Mouse (Mus musculus) erythroblast, embryonic 14.5 days (primary cell): ENCODE results near the gene Mmp24. TPM values are rescaled to one million over a fixed set of nuclear protein-coding genes. Genes with fewer than 3 reads are reported as not detected.

Experiments used
- H3K27me3 ChIP-seq: 2 replicates; pipeline ENCODE4 v1.6.1; 2012; ENCODE audit warnings: inconsistent platforms; ENCODE audit not compliant: control insufficient read depth
- H3K36me3 ChIP-seq: 2 replicates; pipeline ENCODE4 v1.6.1; 2012; ENCODE audit warnings: mild to moderate bottlenecking, inconsistent platforms; ENCODE audit not compliant: control insufficient read depth
- H3K4me1 ChIP-seq: 2 replicates; pipeline ENCODE4 v1.6.1; 2012; ENCODE audit warnings: inconsistent platforms; ENCODE audit not compliant: control insufficient read depth
- H3K4me3 ChIP-seq: replicated peaks from 2 replicates; pipeline ENCODE3; 2012; ENCODE audit warnings: moderate library complexity, mild to moderate bottlenecking, inconsistent platforms
- H3K9me3 ChIP-seq: 2 replicates; pipeline ENCODE4 v1.6.1; 2012; ENCODE audit warnings: low read length, inconsistent platforms, mixed read lengths; ENCODE audit not compliant: control insufficient read depth
- GATA1 ChIP-seq: IDR thresholded peaks from 2 replicates; pipeline ENCODE4 v1.6.1; 2012; ENCODE audit warnings: low read length, inconsistent platforms, mixed read lengths
- TAL1 ChIP-seq: IDR thresholded peaks from 3 replicates; pipeline ENCODE4 v1.6.1; 2012; ENCODE audit warnings: low read length, inconsistent platforms, mixed read lengths
- polyA plus RNA-seq: library from polyadenylated mRNA; stranded (reverse); fragments of >175 nt; gene quantifications from 2 replicates; pipeline ENCODE4 v1.2.3, GENCODE M21; 2012

Gene Mmp24
- polyA plus RNA-seq, 1 experiment, result 0.01 TPM

DNA sequence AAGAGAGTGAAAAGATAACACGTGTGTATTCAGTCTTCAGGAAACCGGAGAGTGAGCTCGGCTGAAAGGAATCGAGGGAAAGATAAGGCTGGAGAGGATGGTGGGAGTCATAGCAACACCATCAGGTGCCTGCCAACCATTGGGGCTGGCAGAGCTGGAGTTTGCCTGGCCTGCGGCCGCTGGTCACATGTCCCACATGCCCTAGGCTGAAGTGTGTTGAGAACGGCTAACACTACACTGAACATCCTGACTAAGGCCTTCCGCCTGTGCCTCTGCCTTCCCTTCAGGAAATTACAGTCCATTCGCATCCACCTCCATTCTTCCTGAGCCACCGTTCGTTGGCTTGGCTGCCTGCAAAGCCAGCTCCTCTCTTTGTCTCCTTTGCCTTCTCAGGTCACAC, 32.9 kb upstream of the Mmp24 start:
- no peak for TF ChIP-seq GATA1
- no peak for TF ChIP-seq TAL1
- H3K27me3 ChIP-seq, result peaks cover 37% of the 10 kb centered on the region
- H3K4me3 ChIP-seq, result no peak overlapping the region
- no peaks in the 10 kb centered on the region for H3K36me3 ChIP-seq
- peaks cover 10% of the 10 kb centered on the region for H3K4me1 ChIP-seq
- no peaks in the 10 kb centered on the region for H3K9me3 ChIP-seq

DNA sequence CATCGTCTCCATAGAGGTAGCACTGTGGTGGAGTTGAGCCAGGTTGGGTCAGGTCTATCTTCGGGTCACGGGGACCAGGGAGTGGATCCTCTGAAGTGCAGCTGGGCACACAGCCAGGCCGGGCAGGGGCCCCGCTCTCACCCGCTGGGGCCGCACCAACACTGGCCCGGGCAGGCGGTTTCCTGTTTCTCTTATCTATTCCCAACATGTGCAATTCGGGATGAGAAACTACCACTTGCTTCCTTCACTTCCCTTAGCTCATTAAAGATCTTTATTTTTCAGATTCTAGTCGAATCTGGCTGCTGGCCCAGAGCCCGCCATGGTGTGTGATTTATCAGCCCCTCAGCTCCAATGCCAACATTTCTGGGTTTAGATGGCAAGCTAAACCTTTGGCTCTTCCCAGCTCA, 32.2 kb upstream of the Mmp24 start:
- H3K36me3 ChIP-seq, result no peaks in the 10 kb centered on the region
- peaks cover 10% of the 10 kb centered on the region for H3K4me1 ChIP-seq
- peaks cover 37% of the 10 kb centered on the region for H3K27me3 ChIP-seq

DNA sequence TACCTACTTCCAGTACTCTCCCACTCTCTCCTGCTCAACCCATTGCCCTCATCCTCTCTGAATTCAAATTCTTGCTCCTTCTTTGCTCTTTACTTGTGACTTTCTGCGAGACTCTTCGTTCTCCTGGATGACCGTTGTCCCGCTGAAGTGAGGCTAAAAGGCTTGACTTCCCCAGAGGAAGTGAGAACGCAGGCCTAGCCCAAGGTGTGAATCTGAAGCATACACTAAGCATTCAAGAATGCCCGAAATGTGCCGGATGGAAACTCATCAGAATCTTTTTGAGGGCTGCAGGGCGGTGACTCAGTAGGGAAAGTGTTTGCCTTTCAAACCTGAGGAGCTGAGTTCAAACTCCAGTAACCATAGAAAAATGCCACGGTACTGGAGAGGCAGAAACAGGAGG, 31.8 kb upstream of the Mmp24 start:
- no peak for TF ChIP-seq GATA1
- no peak for TF ChIP-seq TAL1
- Histone ChIP-seq H3K36me3 (no peaks in the 10 kb centered on the region), H3K4me3 (no peak overlapping the region), H3K4me1 (peaks cover 10% of the 10 kb centered on the region), H3K27me3 (peaks cover 37% of the 10 kb centered on the region), H3K9me3 (no peaks in the 10 kb centered on the region)

More for the DNA sequence above, 32.2 kb upstream of the Mmp24 start:
- Histone ChIP-seq H3K9me3 (no peaks in the 10 kb centered on the region), H3K4me3 (no peak overlapping the region)
- TF ChIP-seq GATA1 (no peak), TAL1 (no peak)

DNA sequence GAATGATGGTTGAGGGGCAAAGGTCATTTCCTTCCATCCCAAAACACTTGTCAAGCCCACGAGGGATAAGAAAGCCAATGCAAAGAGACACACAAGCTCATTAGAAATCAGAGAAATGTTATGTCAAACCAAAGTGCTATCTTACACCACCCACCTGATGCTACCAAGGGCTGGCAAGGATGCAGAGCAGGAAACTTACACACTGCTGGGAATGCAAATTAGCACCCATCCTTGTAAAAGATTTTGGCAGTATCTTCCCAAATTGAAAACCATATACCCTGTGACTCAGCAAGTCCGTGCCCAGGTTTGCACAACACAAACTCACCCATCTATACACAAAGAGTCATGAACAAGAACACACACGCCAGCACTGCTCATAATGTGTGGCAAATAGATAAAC, 29.7 kb upstream of the Mmp24 start:
- TF ChIP-seq TAL1 (no peak), GATA1 (no peak)
- H3K4me3 ChIP-seq, result no peak overlapping the region
- H3K9me3 ChIP-seq, result no peaks in the 10 kb centered on the region
- peaks cover 49% of the 10 kb centered on the region for H3K27me3 ChIP-seq
- no peaks in the 10 kb centered on the region for H3K36me3 ChIP-seq
- H3K4me1 ChIP-seq, result peaks cover 10% of the 10 kb centered on the region

DNA sequence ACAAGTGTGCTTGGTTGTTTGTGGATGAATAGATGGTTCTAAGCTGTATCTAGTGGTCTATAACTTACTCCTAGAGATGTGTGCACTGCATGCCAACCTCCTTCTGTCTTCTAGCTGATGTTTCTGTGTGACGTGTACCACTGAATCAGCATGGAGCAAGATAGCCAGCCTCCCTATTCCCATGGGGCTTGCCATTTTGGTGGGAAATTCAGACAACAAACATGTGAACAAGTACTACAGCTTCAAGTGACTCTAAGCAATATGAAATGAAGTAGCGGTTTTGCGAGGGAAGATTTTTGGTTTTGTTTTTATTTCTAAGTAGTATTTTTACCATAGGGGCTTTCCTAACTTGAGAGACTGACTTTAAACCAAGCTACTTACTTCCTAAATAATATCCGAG, 25.7 kb upstream of the Mmp24 start:
- Histone ChIP-seq H3K4me3 (no peak overlapping the region), H3K36me3 (no peaks in the 10 kb centered on the region), H3K4me1 (no peaks in the 10 kb centered on the region), H3K9me3 (no peaks in the 10 kb centered on the region), H3K27me3 (peaks cover 61% of the 10 kb centered on the region)
- TF ChIP-seq GATA1 (no peak), TAL1 (no peak)

DNA sequence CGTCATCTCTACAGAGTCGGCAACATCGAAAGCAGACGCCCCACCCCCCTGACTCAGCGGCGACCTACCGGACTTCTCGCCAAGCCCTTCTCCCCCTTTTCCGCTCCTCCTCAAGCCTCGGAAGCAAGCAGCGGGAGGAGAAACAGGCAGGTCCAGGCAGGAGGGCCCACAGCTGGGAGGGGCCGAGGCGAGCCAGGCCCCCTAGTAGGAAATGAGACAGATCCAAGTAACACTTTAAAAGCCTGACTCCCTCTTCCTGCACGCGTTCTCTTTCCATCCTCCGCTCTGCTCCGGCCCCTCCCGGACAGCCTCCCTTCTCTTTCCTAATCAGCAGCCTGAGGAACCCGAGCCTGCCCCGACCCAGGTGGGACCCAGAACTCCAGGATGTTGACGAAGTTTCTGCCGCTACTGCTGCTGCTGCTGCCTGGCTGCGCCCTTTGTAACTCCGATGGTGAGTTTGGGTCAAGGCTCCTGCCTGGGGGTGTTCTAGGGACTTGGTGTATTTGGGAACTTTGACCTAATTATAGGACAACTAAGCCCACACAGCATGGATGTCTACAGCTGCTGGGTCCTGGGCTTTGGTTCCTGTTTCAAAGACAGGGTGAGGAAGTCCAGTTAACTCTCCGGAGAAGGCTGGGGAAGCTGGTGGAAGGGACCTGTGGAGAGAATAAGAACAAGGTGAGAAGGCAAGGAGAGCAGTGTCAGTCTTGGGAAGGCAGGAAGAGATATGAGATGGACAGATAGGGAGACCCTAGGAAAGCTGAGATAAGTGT, 23.9 kb upstream of the Mmp24 start, which contains the start of gene Procr:
TSS of gene Procr (plus strand) at position 104 of the 773 bp plus-strand sequence.
- Histone ChIP-seq H3K36me3 (no peaks in the 10 kb centered on the region), H3K4me1 (no peaks in the 10 kb centered on the region), H3K27me3 (peaks cover 50% of the 10 kb centered on the region), H3K9me3 (no peaks in the 10 kb centered on the region), H3K4me3 (no peak within 1 kb of the TSS)
- TF ChIP-seq GATA1 (no peak), TAL1 (no peak)

DNA sequence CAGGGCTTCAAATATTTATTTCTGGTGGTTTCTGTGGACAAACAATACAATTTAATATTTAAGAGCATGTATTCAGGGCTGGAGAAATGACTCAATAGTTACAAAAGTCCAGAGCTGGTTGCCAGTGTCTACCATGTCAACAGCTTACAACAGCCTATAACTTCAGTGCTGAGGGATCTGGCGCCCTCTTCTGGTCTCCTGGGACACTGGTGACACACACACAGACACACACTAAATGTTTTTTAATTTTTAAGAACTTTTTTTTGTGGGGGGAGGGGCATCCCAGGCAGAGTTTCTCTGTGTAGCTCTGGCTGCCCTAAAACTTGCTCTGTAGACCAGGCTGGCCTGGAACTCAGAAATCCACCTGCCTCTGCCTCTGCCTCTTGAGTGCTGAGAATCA, 19.4 kb upstream of the Mmp24 start:
- Histone ChIP-seq H3K4me1 (no peaks in the 10 kb centered on the region), H3K9me3 (no peaks in the 10 kb centered on the region), H3K27me3 (peaks cover 33% of the 10 kb centered on the region), H3K36me3 (no peaks in the 10 kb centered on the region), H3K4me3 (no peak overlapping the region)
- TF ChIP-seq TAL1 (no peak), GATA1 (no peak)

DNA sequence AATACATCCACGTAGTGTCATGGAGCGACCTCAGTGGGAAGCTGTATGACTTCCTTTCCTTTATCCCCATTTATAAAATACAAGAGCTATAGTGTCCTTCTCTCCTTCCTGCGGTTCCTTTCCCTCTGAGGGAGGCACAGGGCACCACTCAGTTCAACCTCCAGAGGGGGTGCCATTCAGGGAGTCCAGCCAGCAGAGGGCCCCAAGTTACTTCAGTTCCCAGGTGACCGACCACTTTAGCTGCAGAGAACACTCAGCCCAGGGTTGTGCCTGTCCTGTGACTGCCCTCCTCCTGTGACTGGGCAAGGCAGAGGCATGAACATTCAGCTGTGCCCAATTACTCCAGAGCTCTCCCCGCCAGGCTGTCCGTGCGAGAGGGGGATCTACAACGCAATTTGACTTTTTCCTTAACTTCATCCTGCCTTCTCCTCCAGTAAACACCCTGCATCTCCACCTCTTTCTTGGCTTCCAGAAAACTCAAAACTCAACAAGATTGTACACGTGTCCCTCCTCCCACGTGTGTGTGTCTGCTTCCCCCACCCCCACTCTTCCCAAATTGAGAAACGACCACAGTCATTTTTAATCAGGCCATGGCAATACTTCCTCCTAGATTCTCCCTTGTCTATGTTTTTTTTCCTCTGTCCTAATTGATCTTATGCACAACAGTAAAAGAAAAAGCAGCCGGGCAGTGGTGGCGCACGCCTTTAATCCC, 18.1 kb upstream of the Mmp24 start:
- Histone ChIP-seq H3K4me3 (no peak overlapping the region), H3K36me3 (no peaks in the 10 kb centered on the region), H3K27me3 (peaks cover 21% of the 10 kb centered on the region)

DNA sequence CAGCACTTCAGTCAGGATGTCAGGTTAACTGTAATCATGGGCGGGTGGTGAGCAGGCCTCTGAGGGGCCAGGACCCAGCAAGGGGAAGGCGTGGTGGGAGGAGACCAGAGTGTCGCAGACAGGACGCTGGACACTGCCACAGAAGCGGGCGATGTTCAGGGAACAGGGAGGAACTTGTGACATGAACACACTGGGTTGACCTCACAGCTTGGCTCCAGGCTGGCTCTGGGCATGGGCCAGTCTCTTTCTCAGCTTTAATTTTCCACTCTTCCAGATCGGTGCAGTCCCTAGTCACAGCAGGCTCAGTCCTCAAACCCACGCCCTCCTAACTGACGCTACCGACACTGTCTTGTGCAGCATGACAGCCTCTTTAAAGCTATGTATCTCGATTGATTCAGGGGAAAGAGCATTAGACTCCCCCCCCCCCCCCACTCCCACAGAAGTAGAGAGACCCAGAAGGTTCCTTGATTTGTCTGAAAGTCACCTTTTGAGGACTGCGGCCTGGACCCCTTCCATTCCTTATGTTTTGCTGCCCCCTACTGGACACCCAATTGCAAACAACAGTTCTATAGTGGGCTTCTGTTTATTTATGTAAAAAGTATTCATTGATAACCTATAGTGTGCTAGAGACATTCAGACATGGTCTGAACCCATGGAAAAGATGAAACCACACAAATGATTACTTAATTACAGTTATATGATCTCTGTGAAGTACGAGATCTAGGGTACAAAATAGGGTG, 10.3 kb upstream of the Mmp24 start:
- H3K27me3 ChIP-seq, result peaks cover 4% of the 10 kb centered on the region; the same call in 1 of the 2 replicates
- H3K4me1 ChIP-seq, result no peaks in the 10 kb centered on the region; the same call in 1 of the 2 replicates
- TF ChIP-seq GATA1 (no peak), TAL1 (no peak)
- no peaks in the 10 kb centered on the region for H3K36me3 ChIP-seq
- H3K9me3 ChIP-seq, result no peaks in the 10 kb centered on the region
- H3K4me3 ChIP-seq, result no peak overlapping the region

More for the DNA sequence above, 18.1 kb upstream of the Mmp24 start:
- Histone ChIP-seq H3K9me3 (no peaks in the 10 kb centered on the region), H3K4me1 (no peaks in the 10 kb centered on the region)
- TF ChIP-seq TAL1 (no peak), GATA1 (no peak)
